Mouse (Mus musculus) Muller cell, postnatal 12 days (primary cell): ENCODE data around the gene Dcbld1.

Experiments used
- DNase-seq: peaks from one replicate; pipeline ENCODE4 v3.0.0-alpha.2; 2015; ENCODE audit errors: inconsistent ontology term

The Dcbld1 gene

GRCm38 (mm10) chr10:52233301-52233968, at the start of gene Dcbld1:
Gene Dcbld1, plus strand, starts transcription at chr10:52233619.
- DNase-seq: peak; percentile 85

- no peak for DNase-seq
Observed at GRCm38 (mm10) chr10:52185900-52186299, 47.5 kb upstream of the Dcbld1 start.

- no peak for DNase-seq
Observed at GRCm38 (mm10) chr10:52194957-52195852, 38.2 kb upstream of the Dcbld1 start, which contains the start of gene Ros1. Gene Ros1, minus strand, starts transcription at chr10:52195244.

DNA sequence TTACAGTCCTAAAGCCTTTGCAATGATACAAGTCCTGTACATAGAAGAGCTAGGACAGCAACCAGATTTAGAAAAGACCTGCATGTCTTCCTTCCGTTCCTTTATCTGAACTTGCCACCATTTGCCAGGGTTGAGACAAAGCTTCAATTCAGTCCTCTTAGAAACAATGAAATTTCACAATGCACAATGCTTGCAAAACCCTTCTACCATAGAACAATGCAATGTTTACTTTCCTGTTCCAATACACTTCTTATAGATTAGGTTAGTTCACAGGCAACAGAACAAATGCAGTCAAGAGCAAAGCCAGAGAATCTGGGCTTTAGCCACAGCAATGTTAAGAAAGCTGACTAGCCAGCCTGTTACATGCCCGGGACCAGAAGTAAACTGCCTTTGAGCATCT, 29.4 kb upstream of the Dcbld1 start:
- DNase-seq: no peak

DNA sequence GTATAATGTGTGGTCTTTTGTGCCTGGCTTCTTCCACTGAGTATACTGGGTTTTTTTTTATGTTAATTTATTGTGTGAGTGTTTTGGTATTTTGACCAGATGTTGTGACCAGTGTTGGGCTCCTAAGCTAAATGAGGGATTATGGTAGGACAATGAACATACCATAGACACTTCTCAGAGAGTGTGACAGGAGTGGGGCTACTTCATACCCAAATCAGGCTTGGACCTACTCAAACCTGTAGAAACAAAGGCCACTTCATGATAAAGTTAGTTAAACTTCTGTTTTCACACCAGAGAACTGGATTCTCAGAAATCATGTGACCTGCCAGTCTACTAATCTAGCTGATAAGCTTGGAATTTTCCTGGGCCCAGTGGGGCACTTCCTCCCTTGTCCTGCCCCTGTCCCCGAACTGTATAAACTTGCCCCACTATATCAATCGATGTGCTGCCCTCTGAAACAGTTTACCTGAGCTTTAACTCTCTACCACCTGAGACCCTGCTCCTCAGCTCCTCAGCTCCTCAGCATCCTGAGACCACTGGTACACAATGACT, 18.1 kb upstream of the Dcbld1 start:
- DNase-seq: no peak

- peak; percentile 33 for DNase-seq
Observed at GRCm38 (mm10) chr10:52216797-52217563, 16.4 kb upstream of the Dcbld1 start.

DNA sequence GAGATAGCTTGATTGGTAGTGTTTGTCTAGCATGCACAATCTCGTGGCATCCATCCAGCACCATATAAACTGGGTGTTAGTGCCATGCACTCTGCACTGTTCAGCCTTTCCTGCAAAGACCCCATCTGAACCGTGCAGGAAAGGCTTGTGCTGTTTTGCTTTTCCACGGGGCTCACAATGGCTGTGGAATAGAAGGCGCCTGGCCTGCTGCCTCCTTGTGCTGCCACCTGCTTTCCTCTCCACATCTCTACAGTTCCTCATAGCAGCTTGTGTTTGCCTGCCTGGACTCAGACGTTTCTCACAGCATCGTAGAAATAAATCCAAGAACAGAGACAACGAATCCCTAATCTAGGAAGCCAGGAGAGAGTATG, 15.9 kb upstream of the Dcbld1 start:
- no peak for DNase-seq

DNA sequence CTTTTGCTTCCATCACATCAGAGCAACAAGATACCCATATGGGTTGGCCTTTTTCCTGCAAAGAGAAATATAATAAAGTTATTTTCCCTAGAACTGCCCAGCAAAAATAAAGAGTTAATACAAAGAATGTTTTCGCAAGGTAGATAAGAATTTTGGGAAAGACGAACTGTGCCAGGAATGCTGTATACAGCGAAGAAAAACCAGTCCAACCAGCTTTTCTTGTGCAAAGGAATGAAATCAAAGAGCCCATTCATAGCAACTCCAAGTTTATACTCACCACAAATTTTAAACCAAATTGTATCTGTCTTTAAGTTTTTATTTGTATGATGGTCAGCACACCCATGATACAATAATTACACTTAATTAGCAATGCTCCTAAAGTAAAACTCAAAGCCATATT, 13.8 kb upstream of the Dcbld1 start:
- no peak for DNase-seq

- peak; percentile 30 for DNase-seq
Observed at GRCm38 (mm10) chr10:52232196-52233176, 933 bp upstream of the Dcbld1 start.

- peak; percentile 60 for DNase-seq
Observed at GRCm38 (mm10) chr10:52233969-52234653, 692 bp downstream of the Dcbld1 start.

DNA sequence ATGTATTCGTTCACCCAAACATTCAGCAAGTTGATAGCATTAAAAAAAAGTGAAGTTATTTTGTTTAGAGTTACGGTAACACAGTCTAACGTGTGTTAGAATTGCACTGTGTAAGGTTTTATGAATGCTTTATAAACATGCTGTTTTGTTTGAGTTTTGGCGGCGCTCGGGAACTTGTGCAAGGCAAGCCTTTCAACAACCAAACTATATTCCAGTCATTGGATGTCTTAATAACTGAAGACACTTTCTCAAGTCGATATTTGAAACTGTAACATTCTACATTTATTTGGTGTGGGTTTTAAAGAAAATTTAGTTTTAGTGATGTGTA, 1.2 kb downstream of the Dcbld1 start:
- DNase-seq: no peak

DNA sequence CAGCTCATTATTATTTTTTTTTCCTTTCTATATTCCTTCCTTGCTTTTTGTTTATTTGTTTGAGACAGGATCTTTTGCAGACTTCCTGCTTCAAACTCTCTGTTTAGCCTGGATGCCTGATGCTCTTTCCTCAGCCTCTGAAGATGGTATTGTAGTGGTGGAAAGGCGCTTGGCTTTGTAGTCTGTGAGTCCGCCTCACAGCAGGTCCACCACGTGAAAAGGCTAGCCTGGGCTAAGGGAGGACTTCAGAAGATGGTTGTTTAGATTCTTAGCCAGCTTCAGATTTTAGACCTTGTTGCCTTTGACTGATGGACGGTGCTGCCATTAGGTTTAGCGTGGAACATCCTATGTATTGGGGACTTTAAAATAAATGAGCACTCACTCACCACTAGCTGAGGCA, 2.0 kb downstream of the Dcbld1 start:
- DNase-seq: no peak

GRCm38 (mm10) chr10:52242015-52242414, 8.6 kb downstream of the Dcbld1 start:
- no peak for DNase-seq

DNA sequence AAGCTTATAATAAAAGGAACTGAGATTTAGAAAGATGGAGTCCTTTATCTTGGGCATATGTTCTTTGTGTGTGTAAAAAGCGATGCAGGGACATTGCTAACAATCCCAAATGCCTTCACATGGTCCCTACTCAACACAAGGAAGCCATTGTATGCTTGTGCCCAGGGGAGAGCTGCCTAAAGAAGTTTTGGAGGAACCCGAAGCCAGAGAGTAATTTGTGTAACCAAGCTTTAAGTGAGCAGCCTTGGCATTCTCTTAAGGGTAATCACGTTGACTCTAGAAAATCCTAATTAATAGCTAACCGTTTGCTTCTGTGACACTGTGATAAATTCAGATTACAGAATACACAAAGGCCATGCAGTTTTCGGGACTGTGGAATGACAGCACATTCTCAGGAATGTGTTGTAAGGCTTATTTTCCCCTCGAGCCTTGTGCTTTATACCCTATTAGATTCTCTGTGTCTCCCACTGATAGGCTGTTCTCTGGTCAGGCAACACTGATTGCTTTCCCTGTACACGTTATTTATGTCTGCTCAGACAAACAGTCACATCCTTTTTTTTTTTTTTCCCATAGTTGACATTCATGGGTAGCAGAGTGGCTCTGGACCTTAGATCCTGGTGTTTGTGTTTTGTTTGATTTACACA, 9.4 kb downstream of the Dcbld1 start:
- peak; percentile 58 for DNase-seq

GRCm38 (mm10) chr10:52246207-52246606, 12.8 kb downstream of the Dcbld1 start:
- DNase-seq: no peak

DNA sequence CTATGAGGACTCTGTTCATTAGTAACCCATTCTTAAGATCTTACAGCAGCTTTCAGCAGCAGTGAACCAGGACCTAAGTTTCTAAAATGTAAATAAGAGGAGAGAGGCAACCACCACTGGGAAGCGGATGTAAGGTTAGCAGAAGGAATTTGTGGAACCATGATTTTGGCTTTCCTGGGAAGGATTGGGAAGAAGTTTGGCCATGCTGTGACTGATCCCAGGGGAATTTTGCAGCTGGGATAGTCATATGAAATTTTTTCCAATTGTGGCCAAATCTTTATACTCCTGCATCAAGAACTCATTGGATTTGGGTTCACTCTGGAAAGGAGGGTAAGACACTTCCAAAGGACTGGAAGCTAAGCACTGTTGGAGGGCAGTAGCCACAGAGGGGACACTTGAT, 18.8 kb downstream of the Dcbld1 start:
- no peak for DNase-seq

- peak; percentile 16 for DNase-seq
Observed at GRCm38 (mm10) chr10:52253426-52253825, 20.0 kb downstream of the Dcbld1 start.

GRCm38 (mm10) chr10:52257768-52258167, 24.3 kb downstream of the Dcbld1 start:
- DNase-seq: no peak

DNA sequence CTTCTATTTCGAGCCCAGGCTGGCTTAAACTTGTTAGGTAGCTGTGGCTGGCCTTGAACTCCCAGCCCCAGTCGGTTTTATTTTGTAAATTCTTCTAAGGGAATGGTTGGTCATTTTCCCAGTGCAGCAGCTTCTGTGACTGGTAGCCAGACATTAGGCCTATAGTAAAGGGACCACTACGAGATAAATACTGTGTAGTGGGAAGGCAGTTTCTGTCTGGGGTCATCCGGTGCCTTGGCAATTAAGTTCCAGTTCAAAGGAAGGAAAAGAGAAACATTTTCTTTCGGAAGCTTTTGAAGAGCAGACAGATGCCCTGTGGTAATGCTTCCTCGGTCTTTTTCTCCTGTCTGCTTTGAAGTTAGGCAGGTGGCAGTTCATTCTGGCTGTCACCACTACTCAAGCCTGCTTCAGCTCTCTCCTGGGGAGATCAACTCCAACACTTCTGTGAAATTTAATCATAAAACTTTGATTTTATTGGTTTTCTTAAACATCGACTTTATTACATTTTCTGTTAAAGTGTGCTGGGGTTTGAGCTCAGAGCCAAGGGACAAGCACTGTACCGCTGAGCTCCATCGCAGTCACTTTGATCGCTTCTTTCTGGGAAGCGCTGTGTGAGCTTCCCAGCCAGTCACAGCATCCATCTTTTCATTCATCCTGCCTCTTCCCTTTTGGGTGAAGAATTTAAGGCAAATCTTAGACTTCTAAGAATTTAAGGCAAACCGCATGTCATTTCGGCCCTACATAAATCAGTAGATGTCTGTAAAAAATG, 24.9 kb downstream of the Dcbld1 start:
- no peak for DNase-seq
